Mouse (Mus musculus): ENCODE data around the gene E130308A19Rik.
"Not testable (repeated sequence)": the region's sequence is repeated elsewhere in the genome, so short reads cannot be mapped to it uniquely, and the experiment has no call there.

E130308A19Rik gene

DNA sequence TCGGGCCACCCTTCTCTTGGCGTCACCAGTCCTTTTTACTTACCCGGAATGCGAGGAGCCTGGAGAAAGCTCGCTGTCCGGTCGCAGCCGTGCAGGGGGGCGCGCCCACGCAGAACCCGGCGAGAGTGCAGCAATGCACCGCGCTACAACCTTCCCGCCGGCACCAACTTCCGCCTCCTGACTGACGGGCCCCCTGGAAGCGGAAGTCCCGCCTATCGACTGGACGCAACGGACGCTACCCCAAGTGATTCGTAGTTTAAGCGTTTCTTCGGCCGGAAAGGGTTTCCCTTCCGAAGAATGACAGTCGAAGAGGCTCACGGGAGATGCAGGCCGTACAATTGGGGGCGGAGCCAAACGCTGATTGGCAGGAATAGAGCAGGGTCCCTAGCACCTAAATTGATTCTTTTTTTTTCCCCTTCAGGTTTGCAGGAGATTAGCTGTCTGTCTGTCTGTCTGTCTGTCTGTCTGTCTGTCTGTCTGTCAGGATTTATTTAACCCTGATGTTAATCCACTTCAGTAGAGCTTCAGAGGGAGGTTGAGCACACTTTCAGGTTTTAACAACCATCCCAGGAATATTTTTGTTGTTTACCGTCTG lies 157.8 kb downstream of the E130308A19Rik start:
- DNase-seq (ENCODE audit: low read depth, low spot score), result peak; percentile 94

DNA sequence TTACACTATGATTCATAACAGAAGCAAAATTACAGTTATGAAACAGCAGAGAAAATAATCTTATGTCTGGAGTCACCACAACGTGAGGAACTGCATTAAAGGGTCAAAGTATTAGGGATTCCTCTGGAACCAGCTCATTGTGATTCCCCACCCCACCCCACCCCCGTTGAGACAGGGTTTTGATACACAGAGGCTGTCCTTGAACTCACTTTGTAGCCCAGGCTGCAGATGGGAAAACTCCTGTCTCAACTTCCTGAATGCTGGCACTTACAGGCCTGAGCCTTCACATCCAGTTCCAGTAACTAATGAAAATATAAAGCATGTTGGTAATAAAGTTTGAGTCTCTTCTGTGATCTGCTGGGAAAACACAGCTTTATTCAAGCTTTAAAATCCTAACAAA lies 159.4 kb downstream of the E130308A19Rik start:
- no peak for DNase-seq (ENCODE audit: low read depth, low spot score)

GRCm38 (mm10) chr4:59786661-59787060 lies 160.7 kb downstream of the E130308A19Rik start:
- peak; percentile 58 for DNase-seq (ENCODE audit: low read depth, low spot score)

GRCm38 (mm10) chr4:59787126-59787525 lies 161.1 kb downstream of the E130308A19Rik start:
- DNase-seq (ENCODE audit: low read depth, low spot score), result no peak

DNA sequence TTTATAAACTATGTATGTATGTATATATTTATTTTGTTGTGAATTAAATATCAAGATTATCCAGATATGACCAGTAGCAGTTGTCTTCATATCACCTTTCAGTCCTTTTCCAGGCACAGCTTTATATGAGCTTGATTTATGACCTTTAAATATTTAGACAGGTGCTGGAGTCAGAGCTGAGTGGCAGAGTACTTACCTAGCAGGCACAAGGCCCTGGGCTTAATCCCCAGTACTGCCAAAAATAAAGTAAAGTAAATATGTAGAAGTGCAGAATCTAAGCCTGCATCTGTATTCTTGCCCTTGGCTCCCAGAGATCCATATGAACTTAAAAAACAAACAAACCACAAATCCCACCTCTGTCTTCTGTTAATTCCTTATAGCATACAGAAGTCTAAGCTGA lies 163.0 kb downstream of the E130308A19Rik start:
- no peak for DNase-seq (ENCODE audit: low read depth, low spot score)

GRCm38 (mm10) chr4:59793626-59794025 lies 167.6 kb downstream of the E130308A19Rik start:
- DNase-seq (ENCODE audit: low read depth, low spot score), result not testable (repeated sequence)

GRCm38 (mm10) chr4:59794116-59794515 lies 168.1 kb downstream of the E130308A19Rik start:
- DNase-seq (ENCODE audit: low read depth, low spot score), result no peak

DNA sequence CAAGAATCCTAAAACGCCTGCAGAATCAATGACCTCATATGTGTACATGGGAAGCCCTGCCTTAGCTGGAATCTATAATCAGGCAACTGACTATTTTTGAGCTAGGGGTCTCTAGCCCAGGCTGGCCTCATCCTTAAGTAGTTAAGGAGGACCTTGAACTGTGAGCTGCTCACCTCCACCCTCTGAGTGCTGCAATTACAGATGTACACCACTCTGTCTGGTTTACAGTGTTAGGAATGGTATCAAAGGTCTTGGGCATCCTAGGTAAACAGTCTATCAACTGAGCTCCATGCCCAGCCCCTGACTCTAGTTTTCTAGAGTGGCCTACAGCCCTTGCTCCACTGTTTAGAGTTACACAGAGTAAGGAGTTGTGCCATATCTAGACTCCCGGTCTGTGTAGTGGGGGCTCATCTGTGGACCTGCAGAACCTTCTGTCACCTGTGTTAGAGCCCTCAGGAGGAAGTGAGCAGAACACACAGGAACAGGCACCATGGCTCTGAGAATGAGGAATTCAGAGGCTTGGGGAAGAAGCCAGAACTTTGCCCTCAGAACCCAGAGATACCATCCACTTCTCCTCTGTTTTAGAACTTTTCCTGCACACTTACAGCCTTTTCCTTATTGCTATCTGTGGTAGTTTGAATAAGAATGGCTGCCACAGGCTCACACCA lies 169.9 kb downstream of the E130308A19Rik start:
- DNase-seq (ENCODE audit: low read depth, low spot score), result no peak

- DNase-seq (ENCODE audit: low read depth, low spot score), result no peak
Observed at GRCm38 (mm10) chr4:59800181-59800580, 174.2 kb downstream of the E130308A19Rik start.

DNA sequence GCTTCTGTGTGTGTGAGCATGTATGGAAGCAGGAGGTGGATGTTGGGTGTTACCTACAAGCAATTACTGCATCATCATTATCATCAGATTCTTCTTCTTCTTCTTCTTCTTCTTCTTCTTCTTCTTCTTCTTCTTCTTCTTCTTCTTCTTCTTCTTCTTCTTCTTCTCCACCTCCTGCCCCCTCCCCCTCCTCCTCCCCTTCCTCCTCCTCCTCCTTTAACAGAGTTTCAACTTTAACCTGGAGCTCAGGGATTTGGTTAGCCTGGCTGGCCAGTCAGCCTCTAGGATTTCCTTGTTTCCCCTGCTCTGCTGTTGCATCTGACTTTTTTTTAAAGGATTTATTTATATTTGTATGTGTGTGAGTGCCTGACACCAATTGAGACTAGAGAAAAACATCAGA lies 175.5 kb downstream of the E130308A19Rik start, which contains the start of gene Inip:
Gene Inip (minus strand): TSS at position 101 of the 400 bp plus-strand sequence.
- DNase-seq (ENCODE audit: low read depth, low spot score), result no peak

GRCm38 (mm10) chr4:59802107-59802506 lies 176.1 kb downstream of the E130308A19Rik start:
- no peak for DNase-seq (ENCODE audit: low read depth, low spot score)

DNA sequence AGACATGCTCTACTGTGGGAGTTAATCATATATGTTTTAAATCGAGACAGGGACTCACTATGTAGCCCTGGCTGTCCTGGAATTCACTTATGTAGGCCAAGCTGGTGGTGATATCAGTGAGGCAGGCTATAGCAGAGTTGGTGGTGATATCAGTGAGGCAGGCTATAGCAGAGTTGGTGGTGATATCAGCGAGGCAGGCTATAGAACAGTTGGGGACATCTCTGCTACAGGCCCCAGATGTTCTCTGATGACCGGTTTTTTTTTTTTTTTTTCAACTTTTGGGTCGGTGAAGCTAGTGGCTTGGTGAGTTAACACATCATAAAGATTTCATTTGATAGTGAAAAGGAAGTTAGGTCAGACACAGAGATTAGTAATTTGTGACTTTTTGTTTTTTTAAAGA lies 176.8 kb downstream of the E130308A19Rik start:
- no peak for DNase-seq (ENCODE audit: low read depth, low spot score)

DNA sequence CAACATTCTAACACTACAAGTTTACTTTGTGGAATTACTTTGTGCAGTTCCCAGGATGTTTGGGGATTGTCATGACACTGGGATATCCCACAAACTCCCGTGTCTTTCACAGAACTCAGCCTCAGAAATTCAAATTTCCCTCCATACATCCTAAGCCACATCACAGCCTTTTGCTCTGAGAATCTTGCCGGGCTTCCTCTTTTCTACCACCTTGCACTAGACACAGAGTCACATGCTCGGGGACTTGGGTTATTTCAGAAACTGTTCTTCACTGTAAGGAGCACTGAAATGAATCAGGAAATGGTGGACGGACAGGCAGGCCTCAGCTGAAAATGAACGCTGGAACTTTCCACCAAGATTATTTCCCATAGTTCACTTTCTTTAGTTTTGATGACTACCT lies 177.3 kb downstream of the E130308A19Rik start:
- DNase-seq (ENCODE audit: low read depth, low spot score), result no peak

GRCm38 (mm10) chr4:59804754-59805153 lies 178.7 kb downstream of the E130308A19Rik start:
- no peak for DNase-seq (ENCODE audit: low read depth, low spot score)

GRCm38 (mm10) chr4:59805181-59805967 lies 179.4 kb downstream of the E130308A19Rik start, which contains the start of gene Snx30:
Snx30 (plus strand) TSS chr4:59805840.
- DNase-seq (ENCODE audit: low read depth, low spot score), result peak; percentile 86

- no peak for DNase-seq (ENCODE audit: low read depth, low spot score)
Observed at GRCm38 (mm10) chr4:59805968-59806878, 180.2 kb downstream of the E130308A19Rik start.

- DNase-seq (ENCODE audit: low read depth, low spot score), result no peak
Observed at GRCm38 (mm10) chr4:59806879-59807195, 180.8 kb downstream of the E130308A19Rik start.

DNA sequence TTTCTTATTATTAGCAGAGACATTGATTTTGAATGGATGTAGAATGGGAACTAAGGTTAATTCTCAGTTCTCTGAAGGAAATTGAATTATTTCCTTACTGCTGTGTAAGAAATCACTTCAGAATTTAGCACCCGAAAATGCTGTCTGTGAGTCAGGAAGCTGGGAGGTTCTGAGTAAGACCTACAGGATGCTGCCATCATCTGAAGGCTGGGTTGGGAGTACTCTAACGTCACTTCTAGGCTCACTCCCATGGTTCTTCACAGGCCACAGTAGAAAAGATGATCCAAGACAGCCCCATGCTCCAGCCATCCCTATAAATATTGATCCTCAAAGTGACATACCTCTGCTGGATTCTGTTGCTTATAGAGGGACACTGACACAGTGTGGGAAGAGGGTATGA lies 181.5 kb downstream of the E130308A19Rik start:
- DNase-seq (ENCODE audit: low read depth, low spot score), result no peak

DNA sequence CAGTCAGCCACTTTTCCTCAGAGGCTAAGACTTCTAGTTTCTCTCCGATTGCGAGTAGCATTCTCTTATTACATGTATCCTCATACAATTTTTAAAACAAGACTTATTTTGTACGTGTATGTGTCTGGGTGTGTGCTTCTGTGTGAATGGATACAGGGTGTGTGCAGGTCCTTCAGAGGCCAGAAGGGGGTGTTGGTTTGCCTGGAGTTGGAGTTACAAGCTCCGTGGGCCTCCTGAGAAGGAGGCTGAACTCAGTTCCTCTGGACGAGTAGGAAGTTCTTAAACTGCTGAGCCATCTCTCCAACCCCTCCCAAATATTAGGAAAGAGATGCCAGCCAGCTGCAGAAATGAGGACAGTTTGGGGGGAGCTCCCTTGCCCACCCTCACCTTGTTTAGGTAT lies 182.4 kb downstream of the E130308A19Rik start:
- DNase-seq (ENCODE audit: low read depth, low spot score), result no peak

All from retina, postnatal 7 days (tissue).